Mouse (Mus musculus) CH12.LX (cell line): ENCODE measurements around the gene Upp1. TPM values are rescaled to one million over a fixed set of nuclear protein-coding genes. Genes with fewer than 3 reads are reported as not detected.
A peak's percentile ranks its signal among the peaks of the same experiment; 100 is the strongest.

Experiments
- DNase-seq: peaks from one replicate; pipeline ENCODE4 v3.0.0-alpha.2; 2013; ENCODE audit errors: extremely low read depth
- H3K27ac ChIP-seq: 2 replicates; pipeline ENCODE4 v1.5.1; 2012; ENCODE audit warnings: low read depth, mild to moderate bottlenecking, control low read depth, moderate library complexity; ENCODE audit not compliant: insufficient read depth
- H3K27me3 ChIP-seq: replicated peaks from 2 replicates; pipeline ENCODE3; 2012; ENCODE audit warnings: inconsistent platforms
- H3K36me3 ChIP-seq, 2 experiments: replicated peaks in 1 of 2; 2 replicates each; pipeline versions ENCODE3 to v1.6.1; 2012; ENCODE audit warnings: inconsistent platforms in 1 of 2, low read length in 1 of 2, mild to moderate bottlenecking in 1 of 2, mixed read lengths in 1 of 2, moderate library complexity in 1 of 2; ENCODE audit not compliant: control insufficient read depth in 1 of 2, insufficient read depth in 1 of 2
- H3K4me1 ChIP-seq, 2 experiments: 2 replicates each; pipeline ENCODE4 v1.6.1; 2012; ENCODE audit warnings: inconsistent platforms in 1 of 2, moderate library complexity in 1 of 2; ENCODE audit not compliant: insufficient read depth in 2 of 2, control insufficient read depth in 1 of 2
- H3K4me2 ChIP-seq: 2 replicates; pipeline ENCODE4 v1.6.1; 2012; ENCODE audit warnings: low read depth, mild to moderate bottlenecking, control low read depth; ENCODE audit not compliant: poor library complexity, insufficient read depth, severe bottlenecking
- H3K4me3 ChIP-seq, 3 experiments: fragments of 150-350 bp in 1 of 3; sonication (generic) in 1 of 3; replicated peaks in 1 of 3; 2 replicates each; pipeline versions ENCODE3 to v1.5.1; 2011 to 2012; ENCODE audit warnings: low read depth in 2 of 3, low read length in 2 of 3, mild to moderate bottlenecking in 2 of 3, moderate library complexity in 2 of 3, control low read depth in 1 of 3, improper control_type of control experiment in 1 of 3, inconsistent platforms in 1 of 3, mixed read lengths in 1 of 3; ENCODE audit not compliant: poor library complexity in 1 of 3
- H3K79me2 ChIP-seq: replicated peaks from 2 replicates; pipeline ENCODE4 v1.6.1; 2012; ENCODE audit warnings: mild to moderate bottlenecking, moderate library complexity; ENCODE audit not compliant: control insufficient read depth, poor library complexity, insufficient read depth, severe bottlenecking; ENCODE audit errors: extremely low read depth
- H3K9ac ChIP-seq: 2 replicates; pipeline ENCODE4 v1.6.1; 2012; ENCODE audit warnings: low read depth, mild to moderate bottlenecking, control low read depth, moderate library complexity; ENCODE audit not compliant: insufficient read depth
- H3K9me3 ChIP-seq: replicated peaks from 2 replicates; pipeline ENCODE3; 2012; ENCODE audit warnings: low read length, inconsistent platforms, mixed read lengths
- BHLHE40 ChIP-seq: IDR thresholded peaks from 2 replicates; pipeline ENCODE4 v1.6.1; 2011; ENCODE audit warnings: mild to moderate bottlenecking, low read depth, low read length, improper control_type of control experiment
- CTCF ChIP-seq, 2 experiments: IDR thresholded peaks in 1 of 2; conservative IDR thresholded peaks in 1 of 2; 2 replicates each; pipeline ENCODE4 v1.5.1; 2011 to 2012; ENCODE audit warnings: low read depth in 2 of 2, low read length in 2 of 2, improper control_type of control experiment in 1 of 2, inconsistent platforms in 1 of 2, mild to moderate bottlenecking in 1 of 2, moderate library complexity in 1 of 2
- E2F4 ChIP-seq: IDR thresholded peaks from 2 replicates; pipeline ENCODE4 v1.6.1; 2011; ENCODE audit warnings: low read depth, low read length, improper control_type of control experiment; ENCODE audit not compliant: insufficient replicate concordance
- IRF4 ChIP-seq: IDR thresholded peaks from 2 replicates; pipeline ENCODE4 v1.6.1; 2014; ENCODE audit warnings: low read depth, mild to moderate bottlenecking, inconsistent platforms, low read length, improper control_type of control experiment
- KAT2A ChIP-seq: IDR thresholded peaks from 2 replicates; pipeline ENCODE4 v1.6.1; 2012; ENCODE audit warnings: low read length, improper control_type of control experiment, inconsistent platforms; ENCODE audit not compliant: insufficient replicate concordance
- MAFK ChIP-seq: IDR thresholded peaks from 2 replicates; pipeline ENCODE4 v1.6.1; 2011; ENCODE audit warnings: low read length, improper control_type of control experiment; ENCODE audit not compliant: insufficient replicate concordance
- MAX ChIP-seq: IDR thresholded peaks from 2 replicates; pipeline ENCODE4 v1.6.1; 2011; ENCODE audit warnings: low read length, improper control_type of control experiment
- MAZ ChIP-seq: IDR thresholded peaks from 2 replicates; pipeline ENCODE4 v1.6.1; 2012; ENCODE audit warnings: low read depth, mild to moderate bottlenecking, inconsistent platforms, low read length, improper control_type of control experiment, moderate library complexity
- MXI1 ChIP-seq: IDR thresholded peaks from 2 replicates; pipeline ENCODE4 v1.6.1; 2011; ENCODE audit warnings: mild to moderate bottlenecking, low read depth, low read length, improper control_type of control experiment
- NELFE ChIP-seq: IDR thresholded peaks from 2 replicates; pipeline ENCODE4 v1.6.1; 2011; ENCODE audit warnings: low read depth, low read length, improper control_type of control experiment
- NRF1 ChIP-seq: IDR thresholded peaks from 2 replicates; pipeline ENCODE4 v1.6.1; 2014; ENCODE audit warnings: low read depth, mild to moderate bottlenecking, inconsistent platforms, low read length, improper control_type of control experiment, moderate library complexity
- PAX5 ChIP-seq: IDR thresholded peaks from 2 replicates; pipeline ENCODE4 v1.6.1; 2012; ENCODE audit warnings: low read length, inconsistent platforms, mixed read lengths
- POLR2A ChIP-seq: IDR thresholded peaks from 2 replicates; pipeline ENCODE4 v1.6.1; 2011; ENCODE audit warnings: low read depth, mild to moderate bottlenecking, improper control_type of control experiment, low read length
- RAD21 ChIP-seq: IDR thresholded peaks from 2 replicates; pipeline ENCODE4 v1.6.1; 2011; ENCODE audit warnings: low read depth, mild to moderate bottlenecking, low read length, improper control_type of control experiment, moderate library complexity
- SIN3A ChIP-seq: IDR thresholded peaks from 2 replicates; pipeline ENCODE4 v1.6.1; 2012; ENCODE audit warnings: low read length, improper control_type of control experiment, inconsistent platforms
- SMC3 ChIP-seq: IDR thresholded peaks from 2 replicates; pipeline ENCODE4 v1.6.1; 2011; ENCODE audit warnings: low read depth, low read length, improper control_type of control experiment
- TBP ChIP-seq: conservative IDR thresholded peaks from 2 replicates; pipeline ENCODE4 v1.6.1; 2011; ENCODE audit warnings: low read depth, low read length, improper control_type of control experiment
- ZC3H11A ChIP-seq: IDR thresholded peaks from 2 replicates; pipeline ENCODE4 v1.6.1; 2012; ENCODE audit warnings: low read depth, mild to moderate bottlenecking, inconsistent platforms, low read length, improper control_type of control experiment
- dilution Hi-C: fragments of 300-500 bp; cut with MboI; formaldehyde crosslinking; loops from 2 replicates; pipeline ENCODE4 v1.14.3; 2020; ENCODE audit warnings: low sequenced_read_pairs; ENCODE audit not compliant: extremely low pct_unique_long_range_greater_than_20kb, extremely low pct_ligation_motif_present
- in situ Hi-C: fragments of 300-500 bp; cut with MboI; formaldehyde crosslinking; loops from 3 replicates; pipeline ENCODE4 v1.14.3; 2019; ENCODE audit warnings: low sequenced_read_pairs, low pct_ligation_motif_present, low pct_unique_long_range_greater_than_20kb, mixed read lengths
- polyA plus RNA-seq: library from polyadenylated mRNA; unstranded; fragments of >175 nt; gene quantifications from 2 replicates; pipeline ENCODE4 v1.2.1, GENCODE M21; 2012; ENCODE audit warnings: low read depth; ENCODE audit not compliant: insufficient read length
- total RNA-seq, 2 experiments: library from RNA; depleted of rRNA; stranded (reverse); fragments of 300-350 nt in 1 of 2; fragments of >200 nt in 1 of 2; gene quantifications; 2 replicates each; pipeline ENCODE4 v1.2.3; 2012 to 2014

Upp1 gene
- total and polyA plus RNA-seq, 3 experiments: 0.21 TPM; not detected in 2

- TF ChIP-seq SMC3: peak; percentile 91
- TF ChIP-seq MXI1: no peak
- no peak for TF ChIP-seq E2F4
- no peak for TF ChIP-seq MAFK
- TF ChIP-seq MAX: no peak
- 0 out of 2 replicates have a peak, but pooled peaks have one; percentile 32 for TF ChIP-seq NELFE
- 0 out of 2 replicates have a peak, but pooled peaks have one; percentile 24 for TF ChIP-seq NRF1
- TF ChIP-seq MAZ: peak; percentile 75
- peak; percentile 55 for TF ChIP-seq ZC3H11A
- TF ChIP-seq CTCF (conservative IDR thresholded peaks at IDR 0.05 in 1 of 2, IDR thresholded peaks at IDR 0.05 in 1 of 2; ENCODE audit: low read depth in 2 of 2, low read length in 2 of 2): peak; percentile 97 to 98
- TF ChIP-seq RAD21: peak; percentile 99
- no peak for TF ChIP-seq SIN3A
- TF ChIP-seq IRF4: peak; percentile 50; the same call in 1 of the 2 replicates
- Histone ChIP-seq H3K36me3 (no peaks in the 10 kb centered on the region), H3K9ac (no peak overlapping the region), H3K4me3 (no peak overlapping the region), H3K9me3 (no peaks in the 10 kb centered on the region), H3K27ac (no peak overlapping the region), H3K4me1 (no peaks in the 10 kb centered on the region), H3K79me2 (no peaks in the 10 kb centered on the region), H3K27me3 (peaks cover 69% of the 10 kb centered on the region), H3K4me2 (no peak overlapping the region)
- in situ Hi-C loops (loop anchor here (5.0 to 10.0 kb wide), 2 partner anchors 149 to 602 kb away; no protein-coding TSS in a partner anchor), dilution Hi-C loops (loop anchor here (25.0 kb wide), 1 partner anchor 149 kb away; no protein-coding TSS in a partner anchor)
- DNase-seq: peak; percentile 73
These were observed 18.6 kb downstream of the Upp1 start for GRCm38 (mm10) chr11:9136471-9136870.

DNA sequence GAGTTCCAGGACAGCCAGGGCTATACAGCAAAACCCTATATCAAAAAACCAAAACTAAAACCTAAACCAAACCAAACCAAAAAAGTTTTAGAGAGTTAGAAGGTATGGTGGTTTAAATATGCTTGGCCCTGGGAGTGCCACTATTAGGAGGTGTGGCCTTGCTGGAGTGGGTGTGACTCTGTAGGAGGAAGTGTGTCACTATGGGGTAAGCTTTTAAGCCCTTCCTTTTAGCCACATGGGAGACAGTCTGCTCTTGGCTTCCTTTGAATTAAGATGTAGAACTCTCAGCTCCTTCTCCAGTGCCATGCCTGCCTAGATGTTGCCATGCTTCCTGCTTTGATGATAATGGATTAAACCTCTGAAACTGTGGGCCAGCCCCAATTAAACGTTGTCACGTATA is 27.2 kb downstream of the Upp1 start:
- H3K9ac ChIP-seq: no peak overlapping the region
- no peak overlapping the region for H3K27ac ChIP-seq
- no peaks in the 10 kb centered on the region for H3K36me3 ChIP-seq
- no peaks in the 10 kb centered on the region for H3K79me2 ChIP-seq
- H3K4me1 ChIP-seq: no peaks in the 10 kb centered on the region
- no peak for DNase-seq
- dilution Hi-C loops: loop anchor here (25.0 kb wide), 1 partner anchor 158 kb away; no protein-coding TSS in a partner anchor
- in situ Hi-C loops: no loop called here
- no peak for TF ChIP-seq CTCF (conservative IDR thresholded peaks at IDR 0.05 in 1 of 2, IDR thresholded peaks at IDR 0.05 in 1 of 2; ENCODE audit: low read depth in 2 of 2, low read length in 2 of 2)
- TF ChIP-seq TBP: no peak
- no peak overlapping the region for H3K4me3 ChIP-seq
- H3K9me3 ChIP-seq: peaks cover 9% of the 10 kb centered on the region
- H3K4me2 ChIP-seq: no peak overlapping the region
- H3K27me3 ChIP-seq: peaks cover 32% of the 10 kb centered on the region

- Histone ChIP-seq H3K4me3 (no peak overlapping the region), H3K9me3 (peaks cover 9% of the 10 kb centered on the region), H3K4me2 (no peak overlapping the region), H3K27me3 (peaks cover 24% of the 10 kb centered on the region), H3K27ac (no peak overlapping the region), H3K36me3 (no peaks in the 10 kb centered on the region), H3K4me1 (no peaks in the 10 kb centered on the region), H3K9ac (no peak overlapping the region), H3K79me2 (no peaks in the 10 kb centered on the region)
- dilution Hi-C loops: loop anchor here (25.0 kb wide), 1 partner anchor 159 kb away; no protein-coding TSS in a partner anchor
- DNase-seq: no peak
- in situ Hi-C loops: no loop called here
- TF ChIP-seq PAX5 (no peak), BHLHE40 (no peak), POLR2A (no peak), MAX (no peak), KAT2A (no peak)
These were observed 28.2 kb downstream of the Upp1 start for GRCm38 (mm10) chr11:9146115-9146514.
